Mouse (Mus musculus): ENCODE measurements around the gene Cysrt1. TPM values are rescaled to one million over a fixed set of nuclear protein-coding genes. Genes with fewer than 3 reads are reported as not detected.

Gene Cysrt1
- polyA plus RNA-seq, 1 experiment from 2014 or later, result 0.48 TPM

DNA sequence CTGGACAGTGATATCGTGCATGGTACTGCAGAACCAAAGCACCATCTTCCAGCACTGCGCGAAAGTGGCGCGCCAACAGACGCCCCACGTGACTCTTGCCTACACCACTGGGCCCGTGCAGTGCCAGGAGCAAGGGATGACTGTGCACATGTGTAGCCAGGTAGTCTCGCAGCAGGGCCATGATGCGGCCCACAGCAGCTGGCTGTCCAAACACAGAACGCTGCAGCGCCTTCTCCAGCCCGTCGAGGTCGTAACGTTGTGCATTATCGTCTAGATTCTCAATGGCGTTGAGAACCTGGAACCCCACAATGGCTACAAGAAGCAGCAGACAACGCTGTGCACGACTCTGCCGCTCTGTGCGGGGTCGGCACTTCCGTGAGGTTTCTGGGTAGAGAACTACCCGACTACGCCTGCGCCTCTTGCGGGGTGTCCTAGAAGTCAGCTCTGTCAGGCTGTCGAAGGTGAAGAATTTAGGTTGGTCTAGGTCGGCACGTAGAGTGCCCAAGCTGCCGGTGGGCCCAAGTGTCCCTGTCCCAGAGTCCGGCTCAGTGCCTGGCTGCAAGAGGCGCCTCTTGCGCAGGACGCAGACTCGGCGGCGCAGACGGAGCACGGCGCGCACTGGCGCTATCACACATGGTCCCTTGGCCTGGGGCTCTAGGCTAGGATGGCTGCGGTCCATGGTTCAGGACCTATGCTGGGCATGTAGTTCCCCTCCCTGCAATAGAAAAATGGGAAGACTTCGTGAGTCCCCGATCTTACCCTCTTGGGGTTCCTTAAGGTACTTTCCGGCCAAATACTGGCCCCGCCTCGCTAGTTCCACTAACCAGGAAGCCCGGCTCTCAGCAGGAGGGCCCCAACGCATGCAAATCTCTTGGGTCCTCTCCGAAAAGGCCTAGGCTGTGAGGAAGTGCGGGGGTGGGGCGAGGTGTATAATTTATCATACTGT lies 46.8 kb downstream of the Cysrt1 start:
- H3K9me3 ChIP-seq (replicated peaks; ENCODE audit: control insufficient read depth, low read length, poor library complexity, severe bottlenecking), result no peaks in the 10 kb centered on the region
- no peak overlapping the region for H3K9ac ChIP-seq (ENCODE audit: low read depth, low read length)
- WGBS, result 23% methylated on average over 55 of the region's 55 CpGs
- no peak overlapping the region for H3K4me2 ChIP-seq (ENCODE audit: low read length)
- no peak overlapping the region for H3K27ac ChIP-seq (ENCODE audit: low read length)
- peaks cover 21% of the 10 kb centered on the region for H3K27me3 ChIP-seq (ENCODE audit: control insufficient read depth, insufficient read depth, low read depth, low read length)
- peaks cover 9% of the 10 kb centered on the region; the same call in 1 of the 2 replicates for H3K36me3 ChIP-seq (ENCODE audit: control insufficient read depth, insufficient read depth, low read length)
- H3K4me3 ChIP-seq (ENCODE audit: low read depth, low read length), result no peak overlapping the region
- no peak for ATAC-seq
- H3K4me1 ChIP-seq (ENCODE audit: control insufficient read depth, insufficient read depth, low read length), result no peaks in the 10 kb centered on the region; the same call in 1 of the 2 replicates

DNA sequence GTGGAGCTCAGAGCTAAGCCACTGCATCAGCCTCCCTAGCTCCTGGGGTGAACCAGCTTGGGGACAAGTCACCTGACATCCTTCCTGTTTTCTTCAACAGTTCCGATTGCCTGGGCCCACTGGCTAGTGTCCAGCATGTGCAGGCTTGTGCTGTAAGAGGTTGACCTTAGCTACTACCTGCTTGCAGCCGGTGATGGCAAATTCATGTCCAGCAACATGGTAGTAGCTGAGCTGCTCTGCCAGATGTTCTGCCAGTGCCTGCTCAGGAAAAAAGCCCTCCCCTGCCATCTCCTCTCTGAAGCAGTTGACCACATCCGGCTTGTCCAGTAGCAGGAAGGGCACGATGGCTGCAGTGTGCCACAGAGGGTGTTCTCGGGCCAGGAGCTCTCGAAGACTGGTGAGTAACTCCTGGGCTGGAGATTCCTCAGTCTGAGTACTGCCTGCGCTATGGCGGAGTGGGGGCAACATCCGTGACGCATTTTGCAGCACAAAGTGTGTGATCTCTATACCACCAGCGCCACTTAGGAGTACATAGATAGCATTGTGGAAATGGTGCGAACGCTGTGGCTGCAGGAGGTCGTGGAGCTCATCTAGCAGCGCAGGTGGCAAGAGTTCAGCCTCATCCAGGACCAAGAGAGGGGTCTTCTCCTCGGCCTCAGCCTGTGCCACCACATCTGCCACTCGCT lies 47.6 kb downstream of the Cysrt1 start:
- ATAC-seq, result no peak
- 85% methylated on average over 17 of the region's 17 CpGs for WGBS
- Histone ChIP-seq H3K36me3 (ENCODE audit: control insufficient read depth, insufficient read depth, low read length) (0 out of 2 replicates have a peak, but pooled peaks cover under 1% of the 10 kb centered on the region), H3K27ac (ENCODE audit: low read length) (no peak overlapping the region), H3K4me1 (ENCODE audit: control insufficient read depth, insufficient read depth, low read length) (no peaks in the 10 kb centered on the region; the same call in 1 of the 2 replicates), H3K9me3 (replicated peaks; ENCODE audit: control insufficient read depth, low read length, poor library complexity, severe bottlenecking) (no peaks in the 10 kb centered on the region), H3K4me2 (ENCODE audit: low read length) (no peak overlapping the region), H3K27me3 (ENCODE audit: control insufficient read depth, insufficient read depth, low read depth, low read length) (peaks cover 21% of the 10 kb centered on the region), H3K9ac (ENCODE audit: low read depth, low read length) (no peak overlapping the region), H3K4me3 (ENCODE audit: low read depth, low read length) (no peak overlapping the region)

DNA sequence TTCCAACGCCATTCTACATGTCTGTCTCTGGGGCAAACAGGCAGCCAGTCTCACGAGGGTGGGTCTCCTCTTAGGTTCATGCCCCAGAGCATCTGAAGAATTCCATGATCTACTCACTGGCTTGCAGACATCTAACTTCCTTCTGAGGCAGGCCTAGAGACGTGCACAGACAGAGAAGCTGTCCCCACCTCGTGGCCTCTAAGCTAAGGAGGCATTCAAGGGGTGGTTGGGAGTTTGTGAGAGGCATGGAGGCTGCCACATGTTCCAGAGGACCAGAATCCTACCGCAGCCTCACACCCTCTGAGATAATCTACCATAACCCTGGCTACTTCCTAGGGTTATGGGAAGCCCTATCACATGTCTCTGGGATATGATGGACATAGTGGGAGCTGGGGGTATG lies 48.2 kb downstream of the Cysrt1 start:
- no peak overlapping the region for H3K9ac ChIP-seq (ENCODE audit: low read depth, low read length)
- 88% methylated on average over 5 of the region's 5 CpGs for WGBS
- H3K27ac ChIP-seq (ENCODE audit: low read length), result no peak overlapping the region
- H3K36me3 ChIP-seq (ENCODE audit: control insufficient read depth, insufficient read depth, low read length), result no peaks in the 10 kb centered on the region
- no peaks in the 10 kb centered on the region; the same call in 1 of the 2 replicates for H3K4me1 ChIP-seq (ENCODE audit: control insufficient read depth, insufficient read depth, low read length)
- ATAC-seq, result no peak
- peaks cover 21% of the 10 kb centered on the region for H3K27me3 ChIP-seq (ENCODE audit: control insufficient read depth, insufficient read depth, low read depth, low read length)
- H3K9me3 ChIP-seq (replicated peaks; ENCODE audit: control insufficient read depth, low read length, poor library complexity, severe bottlenecking), result no peaks in the 10 kb centered on the region
- no peak overlapping the region for H3K4me2 ChIP-seq (ENCODE audit: low read length)
- no peak overlapping the region for H3K4me3 ChIP-seq (ENCODE audit: low read depth, low read length)

DNA sequence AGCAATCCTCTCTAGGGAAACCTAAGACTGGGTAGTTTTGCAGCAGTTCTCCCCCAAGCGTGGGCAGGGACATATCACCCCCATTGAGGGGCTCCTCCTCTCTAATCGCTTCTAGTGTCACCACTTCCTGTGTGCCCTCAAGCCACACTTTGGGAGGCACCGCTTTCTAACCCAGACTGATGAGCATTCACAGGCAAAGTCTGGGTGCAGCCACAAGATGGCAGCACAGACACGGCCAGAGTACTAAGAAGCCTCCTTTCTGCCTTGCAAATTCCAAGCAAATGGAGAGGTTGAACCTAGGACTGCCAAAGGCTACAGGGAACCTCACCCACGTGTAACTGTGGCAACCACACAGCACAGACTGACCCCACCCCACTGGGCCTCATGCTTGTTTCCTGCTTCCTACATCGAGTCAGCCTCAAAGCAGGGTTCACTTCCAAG lies 48.9 kb downstream of the Cysrt1 start:
- no peak overlapping the region for H3K4me2 ChIP-seq (ENCODE audit: low read length)
- no peak overlapping the region for H3K4me3 ChIP-seq (ENCODE audit: low read depth, low read length)
- no peaks in the 10 kb centered on the region for H3K9me3 ChIP-seq (replicated peaks; ENCODE audit: control insufficient read depth, low read length, poor library complexity, severe bottlenecking)
- H3K9ac ChIP-seq (ENCODE audit: low read depth, low read length), result no peak overlapping the region
- H3K27ac ChIP-seq (ENCODE audit: low read length), result no peak overlapping the region
- no peaks in the 10 kb centered on the region for H3K36me3 ChIP-seq (ENCODE audit: control insufficient read depth, insufficient read depth, low read length)
- peak; percentile 79 for ATAC-seq
- H3K27me3 ChIP-seq (ENCODE audit: control insufficient read depth, insufficient read depth, low read depth, low read length), result peaks cover 21% of the 10 kb centered on the region
- 3% methylated on average over 6 of the region's 6 CpGs for WGBS
- no peaks in the 10 kb centered on the region; the same call in 1 of the 2 replicates for H3K4me1 ChIP-seq (ENCODE audit: control insufficient read depth, insufficient read depth, low read length)

Other genes starting within 250 kb of the Cysrt1 start
- gene Nsmf, start 188.1 kb downstream of the Cysrt1 start, polyA plus RNA-seq (2015; fragmentation: Nextera tagmentation; extraction: Ambion mirVana), result 176 and 188 TPM in 2 replicates
- gene Entpd8, start 162.1 kb downstream of the Cysrt1 start, polyA plus RNA-seq (2015; fragmentation: Nextera tagmentation; extraction: Ambion mirVana), result not detected in 2 replicates
- not detected in 2 replicates for gene Noxa1, start 147.3 kb downstream of the Cysrt1 start, polyA plus RNA-seq (2015; fragmentation: Nextera tagmentation; extraction: Ambion mirVana)
- gene Nrarp, start 61.7 kb downstream of the Cysrt1 start, polyA plus RNA-seq (2015; fragmentation: Nextera tagmentation; extraction: Ambion mirVana), result 13.1 and 15.0 TPM in 2 replicates
- gene Tor4a, start 45.6 kb downstream of the Cysrt1 start, polyA plus RNA-seq (2015; fragmentation: Nextera tagmentation; extraction: Ambion mirVana), result 1.2 and 1.4 TPM in 2 replicates
- gene Nelfb, start 31.0 kb downstream of the Cysrt1 start, polyA plus RNA-seq (2015; fragmentation: Nextera tagmentation; extraction: Ambion mirVana), result 116 and 117 TPM in 2 replicates
- gene Stpg3, start 27.8 kb downstream of the Cysrt1 start, polyA plus RNA-seq (2015; fragmentation: Nextera tagmentation; extraction: Ambion mirVana), result not detected in 2 replicates
- 0.43 TPM in 1 of 2 replicates, not detected in the other for gene Fam166a, start 23.7 kb downstream of the Cysrt1 start, polyA plus RNA-seq (2015; fragmentation: Nextera tagmentation; extraction: Ambion mirVana)
- gene Tubb4b, start 17.8 kb downstream of the Cysrt1 start, polyA plus RNA-seq (2015; fragmentation: Nextera tagmentation; extraction: Ambion mirVana), result 366 and 421 TPM in 2 replicates
- not detected in 2 replicates for gene Slc34a3, start 8.1 kb downstream of the Cysrt1 start, polyA plus RNA-seq (2015; fragmentation: Nextera tagmentation; extraction: Ambion mirVana)
- not detected in 2 replicates for gene Rnf224, start 5.7 kb downstream of the Cysrt1 start, polyA plus RNA-seq (2015; fragmentation: Nextera tagmentation; extraction: Ambion mirVana)
- gene Rnf208, start 197 bp downstream of the Cysrt1 start, polyA plus RNA-seq (2015; fragmentation: Nextera tagmentation; extraction: Ambion mirVana), result 144 and 176 TPM in 2 replicates
- 4.3 and 4.7 TPM in 2 replicates for gene AL732309.1, start 4.4 kb upstream of the Cysrt1 start, polyA plus RNA-seq (2015; fragmentation: Nextera tagmentation; extraction: Ambion mirVana)
- gene Tmem203, start 13.0 kb upstream of the Cysrt1 start, polyA plus RNA-seq (2015; fragmentation: Nextera tagmentation; extraction: Ambion mirVana), result 12.4 and 12.7 TPM in 2 replicates
- gene Tprn, start 20.2 kb upstream of the Cysrt1 start, polyA plus RNA-seq (2015; fragmentation: Nextera tagmentation; extraction: Ambion mirVana), result 15.6 and 15.9 TPM in 2 replicates
- gene Ssna1, start 30.0 kb upstream of the Cysrt1 start, polyA plus RNA-seq (2015; fragmentation: Nextera tagmentation; extraction: Ambion mirVana), result 172 and 175 TPM in 2 replicates
- 141 and 144 TPM in 2 replicates for gene Anapc2, start 30.0 kb upstream of the Cysrt1 start, polyA plus RNA-seq (2015; fragmentation: Nextera tagmentation; extraction: Ambion mirVana)
- gene Tmem210, start 45.7 kb upstream of the Cysrt1 start, polyA plus RNA-seq (2015; fragmentation: Nextera tagmentation; extraction: Ambion mirVana), result not detected in 2 replicates
- not detected in 2 replicates for gene Lrrc26, start 47.5 kb upstream of the Cysrt1 start, polyA plus RNA-seq (2015; fragmentation: Nextera tagmentation; extraction: Ambion mirVana)
- gene Grin1, start 76.7 kb upstream of the Cysrt1 start, polyA plus RNA-seq (2015; fragmentation: Nextera tagmentation; extraction: Ambion mirVana), result 44.0 and 52.7 TPM in 2 replicates
- gene Man1b1, start 89.9 kb upstream of the Cysrt1 start, polyA plus RNA-seq (2015; fragmentation: Nextera tagmentation; extraction: Ambion mirVana), result 50.7 and 51.0 TPM in 2 replicates
- gene Dpp7, start 113.9 kb upstream of the Cysrt1 start, polyA plus RNA-seq (2015; fragmentation: Nextera tagmentation; extraction: Ambion mirVana), result 22.6 and 26.2 TPM in 2 replicates
- gene Uap1l1, start 123.2 kb upstream of the Cysrt1 start, polyA plus RNA-seq (2015; fragmentation: Nextera tagmentation; extraction: Ambion mirVana), result 4.6 and 5.2 TPM in 2 replicates
- 9.0 and 9.2 TPM in 2 replicates for gene Sapcd2, start 129.9 kb upstream of the Cysrt1 start, polyA plus RNA-seq (2015; fragmentation: Nextera tagmentation; extraction: Ambion mirVana)
- gene Entpd2, start 153.4 kb upstream of the Cysrt1 start, polyA plus RNA-seq (2015; fragmentation: Nextera tagmentation; extraction: Ambion mirVana), result 3.7 and 9.0 TPM in 2 replicates
- 481 and 529 TPM in 2 replicates for gene Npdc1, start 156.9 kb upstream of the Cysrt1 start, polyA plus RNA-seq (2015; fragmentation: Nextera tagmentation; extraction: Ambion mirVana)
- gene Fut7, start 180.8 kb upstream of the Cysrt1 start, polyA plus RNA-seq (2015; fragmentation: Nextera tagmentation; extraction: Ambion mirVana), result 0.09 and 0.80 TPM in 2 replicates
- 17.3 and 18.3 TPM in 2 replicates for gene Abca2, start 186.3 kb upstream of the Cysrt1 start, polyA plus RNA-seq (2015; fragmentation: Nextera tagmentation; extraction: Ambion mirVana)
- gene Clic3, start 214.4 kb upstream of the Cysrt1 start, polyA plus RNA-seq (2015; fragmentation: Nextera tagmentation; extraction: Ambion mirVana), result 2.8 and 3.4 TPM in 2 replicates
- 121 and 130 TPM in 2 replicates for gene Paxx, start 218.6 kb upstream of the Cysrt1 start, polyA plus RNA-seq (2015; fragmentation: Nextera tagmentation; extraction: Ambion mirVana)
- gene Ptgds, start 227.6 kb upstream of the Cysrt1 start, polyA plus RNA-seq (2015; fragmentation: Nextera tagmentation; extraction: Ambion mirVana), result 465 and 593 TPM in 2 replicates